Mouse (Mus musculus) embryo, embryonic 11 days (tissue): Measurements from ENCODE around the gene Dhx30.
"Not testable (repeated sequence)": the region's sequence is repeated elsewhere in the genome, so short reads cannot be mapped to it uniquely, and the experiment has no call there.

ENCODE experiments used
- DNase-seq: peaks from one replicate; pipeline ENCODE4 v3.0.0-alpha.2; 2015

Dhx30 gene

DNA sequence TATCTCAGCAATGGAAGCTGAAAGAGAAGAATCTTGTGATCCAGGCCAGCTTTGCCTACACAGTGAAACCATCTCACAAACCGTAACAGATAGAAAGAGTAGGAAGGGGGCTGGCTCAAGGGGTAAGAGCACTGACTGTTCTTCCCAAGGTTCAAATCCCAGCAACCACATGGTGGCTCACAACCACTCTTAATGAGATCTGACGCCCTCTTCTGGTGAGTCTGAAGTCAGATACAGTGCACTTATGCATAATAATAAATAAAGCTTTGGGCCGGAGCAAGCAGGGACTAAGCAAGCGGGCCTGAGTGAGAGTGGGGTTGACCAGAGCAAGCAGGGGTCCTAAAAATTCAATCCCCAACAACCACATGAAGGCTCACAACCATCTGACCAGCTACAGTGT is 24.3 kb downstream of the Dhx30 start:
- DNase-seq, result no peak

DNA sequence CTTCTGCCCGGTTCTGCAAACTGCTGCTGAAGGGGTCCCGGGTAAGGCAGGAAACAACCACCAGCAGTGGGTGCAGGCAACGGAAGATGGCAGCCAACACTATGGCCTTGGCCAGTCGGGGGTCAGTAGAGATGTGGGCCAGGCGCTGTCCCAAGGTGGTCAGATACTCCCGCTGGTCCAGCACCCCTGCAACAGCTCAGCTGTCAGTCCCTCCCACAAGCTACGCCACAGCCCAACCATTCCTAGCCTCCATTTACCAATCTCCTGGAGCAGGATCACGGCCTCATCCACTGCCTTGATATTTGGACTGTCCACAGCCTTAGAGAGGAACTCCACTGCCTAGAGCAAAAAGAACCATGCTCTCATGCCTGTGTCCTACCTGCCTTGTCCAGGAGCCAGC is 31.9 kb downstream of the Dhx30 start:
- no peak for DNase-seq

DNA sequence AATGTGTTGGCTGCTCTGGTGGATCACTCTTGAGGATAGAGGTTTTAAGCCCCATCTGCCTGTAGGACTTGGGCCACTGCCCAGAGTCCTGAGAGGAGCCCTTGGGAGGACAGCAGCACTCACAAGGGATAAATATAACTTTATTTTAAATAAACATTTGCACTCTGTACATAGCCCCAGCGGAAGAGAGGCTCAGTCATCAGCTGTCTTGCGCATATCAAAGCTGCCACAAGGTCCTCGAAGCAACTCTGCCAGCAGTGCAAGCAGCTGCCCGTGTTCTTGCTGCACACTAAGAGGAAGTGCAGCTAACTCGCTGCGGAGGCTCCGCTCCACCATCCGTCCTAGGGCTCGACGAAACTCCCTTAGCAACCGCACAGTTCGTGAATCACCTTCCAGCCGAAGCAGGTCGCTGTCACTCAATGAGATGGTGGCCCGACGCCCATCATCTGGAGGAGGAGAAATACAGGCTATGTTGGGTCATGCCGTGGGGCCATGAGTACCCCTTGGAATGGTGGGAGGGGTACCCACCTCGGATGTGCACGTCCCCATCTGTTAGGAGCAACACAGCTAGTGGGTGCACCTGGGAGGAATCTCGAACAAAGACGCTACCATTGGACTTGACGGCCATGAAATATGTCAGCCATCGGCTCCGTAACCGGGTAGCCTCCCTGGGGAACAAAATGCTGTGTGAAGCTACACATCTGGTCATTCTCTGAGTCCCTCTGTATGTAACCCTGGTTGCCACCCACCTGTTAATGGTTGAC is 33.2 kb downstream of the Dhx30 start:
- DNase-seq, result no peak

DNA sequence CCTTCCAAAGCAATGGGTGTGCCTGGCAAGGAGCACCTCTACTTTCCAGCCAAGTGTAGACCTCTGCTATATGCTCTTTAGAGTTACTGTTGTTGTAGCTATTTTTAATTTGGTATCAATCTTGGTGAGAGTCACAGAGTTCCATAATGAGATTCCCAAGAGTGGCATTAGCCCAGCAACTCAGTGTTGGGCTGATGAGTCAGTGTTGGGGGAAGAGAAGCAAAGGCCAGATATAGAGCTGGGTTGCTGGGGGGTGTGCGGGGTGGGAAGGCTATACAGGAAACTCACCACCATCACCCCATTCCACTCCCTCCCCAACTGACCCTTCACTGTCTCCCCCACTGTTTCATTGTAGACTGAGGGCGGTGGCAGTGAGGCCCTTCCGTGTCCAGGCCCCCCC is 36.6 kb downstream of the Dhx30 start:
- DNase-seq, result no peak

DNA sequence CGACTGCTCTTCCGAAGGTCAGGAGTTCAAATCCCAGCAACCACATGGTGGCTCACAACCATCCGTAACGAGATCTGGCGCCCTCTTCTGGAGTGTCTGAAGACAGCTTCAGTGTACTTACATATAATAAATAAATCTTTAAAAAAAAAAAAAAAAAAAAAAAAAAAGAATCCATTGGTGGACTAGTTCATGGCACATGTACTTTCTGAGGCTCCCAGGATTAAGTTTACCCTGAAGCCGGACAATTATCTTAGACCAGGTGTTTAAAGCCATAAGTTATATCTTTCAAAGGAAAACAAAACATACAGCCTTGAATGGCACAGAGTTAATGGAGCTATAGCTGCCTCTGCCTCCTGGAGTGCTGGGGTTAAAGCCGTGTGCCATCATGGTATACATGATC is 41.2 kb downstream of the Dhx30 start:
- not testable (repeated sequence) for DNase-seq

DNA sequence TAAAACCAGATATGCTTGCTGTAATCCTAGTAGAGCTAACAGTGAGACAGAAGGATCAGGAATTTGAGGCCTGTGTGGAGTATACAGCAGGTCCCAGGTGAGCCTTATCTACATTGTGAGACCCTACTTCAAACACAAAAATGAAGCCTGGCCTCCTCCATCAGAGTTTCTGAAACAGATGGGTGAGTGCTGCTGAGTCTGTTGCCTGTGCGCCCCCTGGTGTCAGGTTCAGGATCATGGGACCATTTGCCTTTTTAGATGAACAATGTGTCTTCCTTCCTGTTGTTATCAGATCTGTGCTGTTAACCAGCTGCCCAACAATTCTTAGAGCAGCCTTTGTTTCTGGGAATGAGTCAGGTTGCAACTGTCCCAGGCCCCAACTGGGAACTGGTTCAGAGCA is 45.8 kb downstream of the Dhx30 start:
- DNase-seq, result peak; percentile 82

DNA sequence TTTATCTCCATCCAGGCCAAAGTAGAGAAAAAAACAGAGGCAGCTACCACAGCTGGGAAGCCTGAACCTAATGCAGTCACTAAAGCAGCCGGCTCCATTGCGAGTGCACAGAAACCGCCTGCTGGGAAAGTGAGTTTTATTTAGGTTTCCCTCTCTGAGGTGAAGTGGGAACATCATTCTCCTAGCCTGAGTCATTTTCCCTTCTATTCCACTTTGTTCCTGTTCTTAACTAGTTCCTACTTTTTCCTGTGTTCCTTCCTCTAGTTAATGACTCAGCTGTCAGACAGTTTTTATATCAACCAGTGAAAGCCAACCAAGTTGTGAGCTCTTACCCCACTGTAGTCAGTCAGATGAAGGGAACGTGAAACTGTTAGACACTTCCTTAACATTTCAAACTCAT is 46.6 kb downstream of the Dhx30 start:
- no peak for DNase-seq

DNA sequence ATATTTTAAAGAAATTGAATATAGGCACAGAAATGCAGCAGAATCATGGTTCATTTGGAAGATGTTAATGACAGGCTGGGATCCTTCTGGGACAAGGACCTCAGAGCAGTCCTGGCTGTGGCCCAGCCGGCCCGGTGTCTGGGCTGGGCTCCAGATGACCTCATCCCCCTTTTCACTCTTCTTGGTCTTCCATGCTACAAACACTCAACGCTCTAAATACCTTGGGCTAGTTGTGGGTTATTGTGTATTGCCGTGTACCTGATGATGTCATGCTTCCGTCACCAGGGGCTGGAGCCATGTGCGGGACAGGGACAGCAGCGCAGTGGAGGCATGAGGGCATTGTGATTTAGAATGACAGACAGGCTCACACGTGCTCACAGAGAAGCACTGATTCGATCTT is 47.3 kb downstream of the Dhx30 start:
- DNase-seq, result no peak

DNA sequence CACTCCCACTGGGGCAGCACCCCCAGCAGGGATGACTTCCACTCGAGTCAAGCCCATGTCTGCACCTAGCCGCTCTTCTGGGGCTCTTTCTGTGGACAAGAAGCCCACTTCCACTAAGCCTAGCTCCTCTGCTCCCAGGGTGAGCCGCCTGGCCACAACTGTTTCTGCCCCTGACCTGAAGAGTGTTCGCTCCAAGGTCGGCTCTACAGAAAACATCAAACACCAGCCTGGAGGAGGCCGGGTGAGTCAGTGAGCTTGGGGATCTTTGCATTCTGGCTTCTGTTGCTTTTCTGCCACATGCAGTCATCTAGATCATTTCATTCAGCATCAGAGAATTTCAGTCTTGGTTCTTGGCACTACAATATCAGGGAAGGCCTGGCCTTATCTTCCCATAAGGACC is 48.9 kb downstream of the Dhx30 start:
- DNase-seq, result no peak

DNA sequence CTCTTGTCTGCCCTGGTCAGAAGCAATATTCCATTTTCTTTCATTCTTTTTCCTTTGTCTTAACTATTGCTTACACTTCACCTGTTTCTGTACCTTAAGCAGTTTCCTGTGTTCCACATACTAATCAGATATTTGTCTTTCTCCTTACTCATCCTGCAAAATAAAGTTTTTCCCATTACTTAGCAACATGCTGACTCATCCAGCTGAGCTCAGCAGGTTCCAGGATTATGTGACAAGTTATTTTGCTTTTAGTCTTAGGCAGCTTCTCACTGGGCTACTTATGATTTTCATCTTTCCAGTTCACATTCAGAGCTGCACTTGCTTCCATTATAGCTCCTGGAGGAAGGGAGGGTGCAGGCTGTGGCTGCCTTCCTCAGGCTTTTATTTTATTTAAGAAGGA is 53.0 kb downstream of the Dhx30 start:
- DNase-seq, result no peak

DNA sequence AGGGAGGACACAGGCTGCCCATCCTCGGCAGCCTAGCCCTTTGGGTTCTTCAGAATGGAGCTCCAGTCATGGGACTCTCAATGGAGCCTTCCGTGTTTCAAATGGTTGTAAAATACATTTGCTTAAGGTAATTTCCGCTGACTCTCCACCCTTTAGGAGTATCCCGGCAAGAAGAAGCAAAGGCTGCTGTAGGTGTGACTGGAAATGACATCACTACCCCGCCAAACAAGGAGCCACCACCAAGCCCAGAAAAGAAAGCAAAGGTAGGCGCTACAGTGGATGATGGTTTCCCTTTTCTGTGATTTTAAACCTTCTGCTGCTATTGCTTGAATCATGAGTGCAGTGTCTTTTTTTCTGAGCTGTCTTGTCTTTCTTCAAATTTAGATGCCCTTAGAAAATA is 54.8 kb downstream of the Dhx30 start:
- no peak for DNase-seq

DNA sequence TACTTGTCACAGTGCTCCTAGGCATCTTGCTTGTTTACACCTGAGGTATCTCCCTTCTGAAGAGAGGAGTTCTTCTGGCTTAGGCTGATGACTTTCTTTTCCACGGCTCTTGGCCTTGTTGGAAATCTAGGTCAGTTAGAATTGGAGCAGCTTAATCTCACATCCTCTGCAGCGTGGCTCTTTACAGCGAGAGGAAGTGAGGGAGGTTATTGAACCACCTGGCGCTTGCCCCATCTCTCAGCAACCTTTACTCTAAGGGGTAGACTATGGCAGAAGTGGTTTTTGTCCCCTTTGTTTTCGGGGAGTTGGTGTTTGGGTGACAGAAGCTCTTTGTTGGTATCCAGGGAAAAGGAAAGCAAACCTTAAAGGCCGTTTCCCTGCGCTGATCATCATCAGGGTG is 55.2 kb downstream of the Dhx30 start:
- no peak for DNase-seq

DNA sequence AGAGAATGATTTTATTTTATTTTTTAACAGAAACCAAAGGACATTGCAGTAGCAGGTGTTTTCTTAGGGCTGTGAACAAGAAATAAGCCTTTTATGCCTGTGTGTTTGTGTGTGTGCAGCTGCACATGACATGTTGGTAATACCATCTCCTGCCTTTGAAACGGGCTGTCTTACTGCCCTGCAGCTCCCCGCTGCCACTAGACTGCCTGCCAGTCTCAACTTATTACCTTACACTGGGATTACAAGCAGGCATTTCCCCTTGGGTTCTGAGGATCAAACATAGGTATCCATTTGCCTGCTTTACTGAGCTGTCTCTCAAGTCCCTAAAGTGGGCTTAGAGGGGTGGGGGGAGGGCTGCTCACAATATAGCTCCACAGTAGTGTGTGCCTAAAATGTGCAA is 56.9 kb downstream of the Dhx30 start:
- DNase-seq, result no peak

DNA sequence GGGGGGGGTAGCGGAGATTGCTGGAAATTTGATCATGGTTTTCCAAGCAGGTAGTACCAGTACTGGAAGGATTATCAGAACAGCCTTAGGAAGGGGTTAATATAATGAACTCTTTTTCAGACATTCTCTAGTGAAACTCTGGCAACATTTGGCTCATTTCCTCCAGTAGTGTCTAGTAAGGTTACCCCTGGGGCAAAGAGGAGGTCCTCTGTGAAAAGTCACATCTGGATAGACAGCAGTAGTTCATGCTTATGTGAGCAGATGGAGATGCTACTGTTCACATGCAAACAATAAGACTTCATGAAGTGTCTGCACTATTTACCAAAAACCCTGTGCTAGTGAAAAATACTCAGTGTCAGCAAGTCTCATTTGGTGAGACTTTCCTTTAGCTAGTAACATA is 60.4 kb downstream of the Dhx30 start:
- no peak for DNase-seq

DNA sequence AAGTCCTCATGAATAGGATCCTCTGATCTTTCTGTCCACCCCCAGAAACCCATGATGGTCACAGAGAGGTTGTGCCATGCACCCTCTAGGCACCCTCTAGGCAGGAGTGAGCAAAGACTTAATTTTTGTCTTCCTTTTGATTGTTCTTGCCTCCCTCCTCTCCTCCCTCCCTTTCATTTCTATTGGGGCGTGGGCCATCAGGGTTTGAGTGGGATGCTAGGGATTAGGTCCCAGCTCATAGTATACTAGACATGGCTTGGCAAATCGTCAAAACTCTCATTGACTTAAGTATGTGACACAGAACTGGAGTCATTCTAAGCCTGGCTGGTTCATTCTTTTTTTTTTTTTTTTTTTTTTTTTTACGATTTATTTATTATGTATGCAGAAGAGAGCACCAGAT is 62.8 kb downstream of the Dhx30 start:
- no peak for DNase-seq

DNA sequence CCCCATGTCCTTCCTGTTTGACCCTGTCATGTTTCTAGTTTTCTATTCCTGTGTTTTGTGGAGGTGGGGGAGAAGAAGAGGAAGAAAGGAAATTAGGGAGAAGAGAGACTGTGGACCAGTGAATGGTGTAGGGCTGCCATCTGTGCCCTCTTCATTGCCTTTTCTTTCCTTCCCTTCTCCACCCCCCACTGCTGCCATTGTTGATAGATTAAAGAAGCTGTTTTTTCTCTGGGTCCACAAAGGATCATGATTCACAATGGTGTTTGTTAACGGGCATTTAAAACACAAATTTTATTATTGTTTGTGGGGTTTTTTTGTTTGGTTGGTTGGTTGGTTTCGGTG is 63.6 kb downstream of the Dhx30 start:
- DNase-seq, result peak; percentile 46

DNA sequence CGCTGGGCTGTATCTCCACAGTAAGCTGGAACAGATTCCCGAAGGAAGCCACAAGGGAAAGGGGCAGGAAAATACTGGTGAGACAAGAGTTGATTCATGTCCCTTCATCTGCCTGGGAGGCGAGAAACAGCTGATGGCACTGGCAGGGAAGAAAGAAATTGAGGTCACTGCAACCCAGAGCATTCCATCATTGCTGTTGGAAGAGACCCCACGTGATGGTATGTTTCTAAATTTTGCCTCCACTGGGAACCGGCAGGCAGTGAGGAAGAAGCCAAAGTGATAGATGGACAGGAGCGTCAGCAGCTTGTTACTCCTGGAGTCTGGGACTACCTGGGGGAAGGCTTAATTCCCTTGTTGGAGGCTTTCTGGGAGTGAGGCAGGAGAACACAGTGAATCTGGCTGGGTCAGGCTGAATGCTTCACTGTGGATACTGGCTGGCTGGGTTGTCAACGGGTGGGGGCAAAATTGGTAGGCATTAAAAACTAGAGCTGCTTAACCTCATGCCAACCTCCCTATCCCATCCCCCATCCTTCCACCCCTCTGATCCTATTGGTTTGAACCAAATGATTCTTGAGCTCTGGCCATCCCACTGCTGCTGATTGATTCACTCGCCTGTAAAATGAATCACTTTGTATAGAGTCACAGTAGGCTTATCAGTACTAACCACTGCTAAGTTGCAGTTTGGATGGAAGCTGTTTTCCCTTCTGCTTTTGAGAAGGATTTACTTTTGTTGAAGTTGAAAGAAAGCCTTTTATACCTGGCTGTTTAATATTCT is 64.1 kb downstream of the Dhx30 start:
- peak; percentile 68 for DNase-seq

DNA sequence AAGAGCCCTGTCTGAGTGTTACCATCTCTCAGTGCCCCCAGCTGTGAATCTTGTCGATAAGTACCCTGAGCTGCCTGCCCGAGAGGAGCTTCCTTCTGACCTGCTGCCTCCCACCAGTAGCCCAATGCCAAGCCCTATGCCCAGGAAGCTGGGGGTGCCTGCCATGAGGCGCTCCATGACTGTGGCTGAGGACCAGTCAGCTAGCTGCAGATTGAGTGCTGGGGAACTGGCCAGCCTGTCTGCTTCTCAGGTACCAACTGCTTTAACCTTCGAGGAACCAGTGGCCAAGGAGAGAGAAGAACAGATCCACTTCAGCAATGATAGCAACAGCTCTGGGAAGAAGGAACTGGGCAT is 64.7 kb downstream of the Dhx30 start:
- no peak for DNase-seq

DNA sequence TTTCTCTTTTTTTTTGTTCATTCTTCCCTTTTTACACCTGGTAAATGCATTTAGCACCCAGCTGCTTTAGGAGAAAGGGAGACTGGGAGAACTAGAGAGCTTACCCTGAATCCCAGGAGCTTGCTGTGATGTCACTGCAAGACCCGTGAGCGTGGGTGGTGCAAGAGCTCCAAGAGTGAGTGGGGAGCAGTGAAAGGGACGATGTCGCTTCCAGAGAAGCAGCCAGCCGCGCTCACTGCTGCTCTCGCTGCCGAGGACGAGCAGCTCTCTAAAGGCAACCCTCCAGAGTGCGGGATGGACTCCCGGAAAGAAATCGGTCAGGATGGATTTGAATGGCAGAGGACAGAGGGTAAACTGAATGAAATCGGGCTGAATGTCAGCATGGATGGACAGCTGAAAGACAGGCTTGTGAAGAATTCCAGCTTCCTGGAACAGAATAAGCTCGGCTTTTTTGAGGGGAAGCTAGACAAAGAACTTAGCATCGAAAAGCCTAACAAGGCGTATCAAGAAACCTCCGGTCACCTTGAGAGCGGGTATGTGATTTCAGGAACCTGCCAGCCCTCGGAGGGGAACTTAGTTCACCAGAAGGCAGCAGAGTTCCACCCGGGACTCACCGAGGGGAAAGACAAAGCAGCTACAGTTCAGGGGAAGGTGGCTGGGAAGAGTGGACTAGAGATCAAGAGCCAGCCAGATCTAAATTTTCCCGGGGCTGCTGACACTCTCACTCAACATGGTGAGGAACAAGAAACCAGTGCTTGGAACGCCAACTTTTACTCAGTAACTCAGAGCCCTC is 65.6 kb downstream of the Dhx30 start:
- peak; percentile 52 for DNase-seq

DNA sequence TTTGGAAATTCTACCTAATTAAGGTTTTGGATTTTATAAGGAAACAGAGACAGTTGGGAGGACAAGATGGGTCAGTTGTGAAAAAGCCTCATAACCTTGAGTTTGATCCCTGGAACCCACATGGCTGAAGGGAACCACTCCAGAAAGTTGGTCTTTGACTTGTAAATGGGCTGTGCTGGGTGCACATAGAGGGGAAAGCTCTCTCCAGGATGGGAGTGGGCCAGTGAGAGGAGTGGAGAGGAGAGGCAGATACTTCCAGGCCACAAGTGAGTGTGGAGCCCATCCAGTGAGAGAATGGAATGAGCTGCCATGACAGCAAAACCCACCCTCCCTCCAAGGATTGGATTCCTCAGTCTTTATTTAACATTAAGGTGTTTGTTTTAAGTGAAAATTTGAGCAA is 66.4 kb downstream of the Dhx30 start:
- no peak for DNase-seq

DNA sequence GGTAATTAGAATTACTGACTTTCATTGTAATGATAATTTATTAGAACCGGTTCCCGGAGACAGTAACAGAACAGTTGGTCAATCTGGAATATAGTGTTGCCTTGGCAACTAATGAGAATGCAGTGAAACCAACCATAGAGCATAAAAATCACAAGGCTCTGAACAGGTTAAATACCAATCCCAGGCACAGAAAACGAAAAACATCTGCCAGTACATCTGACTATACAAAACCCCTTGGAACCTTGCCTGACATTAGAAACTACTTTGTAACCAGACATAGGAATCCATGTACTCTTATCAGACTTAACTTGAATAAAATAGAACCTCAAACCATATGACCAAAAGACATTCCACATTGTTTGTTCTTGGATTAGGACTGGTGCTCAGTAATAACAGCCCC is 69.8 kb downstream of the Dhx30 start:
- peak; percentile 47 for DNase-seq

DNA sequence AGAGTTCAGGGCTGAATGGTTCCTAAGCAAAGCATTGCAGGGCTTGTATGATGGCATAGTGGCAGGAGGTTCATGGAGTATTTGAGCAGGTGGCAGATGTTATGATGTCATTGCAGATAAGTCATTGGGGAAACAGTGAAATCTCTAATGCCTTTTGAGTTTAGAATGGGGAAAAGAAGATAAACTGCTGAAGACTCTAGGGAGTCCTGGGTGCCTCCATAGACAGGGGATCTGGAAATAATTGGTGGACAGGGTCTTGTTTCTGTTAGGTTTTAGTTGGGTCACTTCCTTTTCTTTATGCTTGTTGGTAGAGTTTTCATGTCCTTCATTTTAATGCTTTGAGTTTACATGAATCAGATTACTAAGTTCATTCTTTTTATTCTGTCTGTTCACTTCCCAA is 70.4 kb downstream of the Dhx30 start:
- DNase-seq, result no peak

DNA sequence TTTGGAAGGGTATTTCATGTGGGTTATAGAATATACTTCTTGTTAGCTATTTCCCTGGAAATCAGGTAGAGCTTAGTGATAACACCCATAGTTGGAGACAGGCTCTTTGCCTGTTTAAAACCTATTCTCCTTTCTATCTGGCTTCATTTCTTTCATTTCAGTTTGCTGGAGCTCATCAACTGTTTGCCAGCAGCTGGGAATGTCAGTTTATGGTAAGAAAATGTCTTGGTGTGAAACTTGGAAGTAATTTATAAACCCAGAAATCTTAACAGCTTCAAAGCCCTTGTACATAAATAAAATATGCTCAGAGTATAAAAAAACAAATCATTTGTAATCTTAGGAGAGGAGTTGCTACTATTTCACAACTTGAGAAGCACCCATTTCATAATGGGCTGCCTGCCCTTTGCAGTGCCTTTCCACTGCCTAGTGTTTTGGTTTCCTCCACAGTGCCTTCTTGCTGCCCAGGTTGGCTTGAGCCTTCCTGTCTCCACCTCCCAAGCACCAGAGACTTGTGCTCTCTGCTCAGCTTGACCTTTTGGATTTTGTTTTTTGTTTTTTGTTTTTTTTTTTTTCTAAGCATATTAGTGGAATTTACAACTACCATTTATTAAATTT is 71.8 kb downstream of the Dhx30 start:
- DNase-seq, result no peak

DNA sequence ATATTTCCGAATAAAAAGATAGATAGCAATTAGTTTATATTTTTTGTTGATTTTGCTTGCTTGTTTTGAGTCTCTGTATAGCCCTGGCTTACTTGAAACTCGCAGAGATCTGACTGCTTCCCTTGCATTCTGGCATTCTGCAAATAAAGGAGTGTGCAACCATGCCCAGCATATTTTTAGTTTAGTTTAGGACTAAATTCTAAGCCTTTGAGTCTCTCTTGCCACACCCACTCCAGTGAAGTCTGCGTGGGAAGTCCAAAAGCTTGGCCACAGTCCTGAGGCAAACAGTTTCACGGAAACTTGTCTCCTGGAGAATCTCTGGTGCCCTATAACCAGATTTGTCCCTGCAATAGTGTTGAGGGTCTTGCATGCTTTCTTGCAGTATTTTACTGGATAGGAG is 73.3 kb downstream of the Dhx30 start:
- DNase-seq, result no peak
